ENCODE assay signal across 8 mouse cellular contexts in the genomic region with DNA sequence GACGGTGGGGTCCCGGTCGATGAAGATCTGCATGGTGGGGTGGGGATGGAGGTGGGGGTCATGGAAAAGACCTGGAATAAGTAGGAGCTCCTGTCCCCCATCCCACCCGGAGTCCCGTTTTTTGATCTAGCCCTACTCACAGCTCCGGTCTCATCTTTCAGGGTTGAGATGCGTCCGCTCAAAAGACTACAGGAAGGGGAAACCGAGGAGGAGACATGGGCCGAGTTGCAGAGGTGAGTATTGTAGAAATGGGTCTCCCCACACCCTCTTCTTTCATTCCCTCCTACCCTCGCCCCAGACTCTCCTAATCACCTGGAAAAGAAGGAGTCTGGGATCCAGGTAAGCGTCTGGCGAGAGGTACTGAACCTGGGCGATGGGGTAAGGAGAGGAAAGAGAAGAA. TPM values are rescaled to one million over a fixed set of nuclear protein-coding genes. Genes with fewer than 3 reads are reported as not detected.
A peak's percentile ranks its signal among the peaks of the same experiment; 100 is the strongest.
DNase-seq lines count a peak whose midpoint lies in the region; ATAC-seq and TF ChIP-seq lines count a peak whose summit lies in the region.

No protein-coding gene starts in this region.

- peaks cover 36% of the 10 kb centered on the region for H3K27me3 ChIP-seq in forebrain, embryonic 13.5 days
- H3K27me3 ChIP-seq in liver, embryonic 13.5 days, result 0 out of 2 replicates have a peak, but pooled peaks cover 7% of the 10 kb centered on the region

- H3K4me3 ChIP-seq in gastrocnemius, adult 2 months, result peak overlapping the region; percentile 87
- peak overlapping the region; percentile 73 for H3K4me3 ChIP-seq in forebrain, embryonic 13.5 days
- H3K4me3 ChIP-seq in liver, embryonic 13.5 days (replicated peaks), result peak overlapping the region; percentile 76

- no peaks in the 10 kb centered on the region; the same call in 1 of the 2 replicates for H3K9me3 ChIP-seq in forebrain, embryonic 13.5 days (replicated peaks)
- H3K9me3 ChIP-seq in liver, embryonic 13.5 days (replicated peaks), result no peaks in the 10 kb centered on the region

- TF ChIP-seq CTCF in gastrocnemius, adult 2 months (IDR thresholded peaks at IDR 0.05), result no peak

- H3K4me2 ChIP-seq in forebrain, embryonic 13.5 days, result peak overlapping the region; percentile 65
- peak overlapping the region; percentile 92 for H3K4me2 ChIP-seq in liver, embryonic 13.5 days

- ATAC-seq in forebrain, embryonic 13.5 days, result peak; percentile 6; the same call in 1 of the 2 replicates
- no peak for ATAC-seq in liver, embryonic 13.5 days (ENCODE audit: low read depth)

- intact Hi-C loops in gastrocnemius, adult 2 months (cut with DNase I), result loop anchor here (2.0 kb wide), 1 partner anchor 18 kb away; the partner anchor contains the start of gene Ltbp4
- intact Hi-C loops in gastrocnemius, postnatal 14 days (cut with DNase I; ENCODE audit: low total_unique reads), result no loop called here

- WGBS in forebrain, embryonic 13.5 days, result 8% methylated on average over 12 of the region's 14 CpGs
- WGBS in liver, embryonic 13.5 days (ENCODE audit: insufficient replicate concordance), result 11% methylated on average over 14 of the region's 14 CpGs

- H3K4me1 ChIP-seq in forebrain, embryonic 13.5 days, result peaks cover 30% of the 10 kb centered on the region
- peaks cover 44% of the 10 kb centered on the region for H3K4me1 ChIP-seq in liver, embryonic 13.5 days (replicated peaks)

- H3K9ac ChIP-seq in forebrain, embryonic 13.5 days, result peak overlapping the region; percentile 86
- peak overlapping the region; percentile 81 for H3K9ac ChIP-seq in liver, embryonic 13.5 days

- no peak for DNase-seq in gastrocnemius, adult 2 months
- DNase-seq in gastrocnemius, postnatal 14 days, result no peak
- peak; percentile 22 for DNase-seq in 416B (ENCODE audit: low read depth)
- DNase-seq in liver, embryonic 13.5 days, result no peak
- no peak for DNase-seq in urinary bladder, postnatal 10 days (ENCODE audit: low spot score)
- no peak for DNase-seq in right cerebral cortex, adult 18-20 months
- no peak for DNase-seq in layer of hippocampus, postnatal 14 days (ENCODE audit: low spot score in 2 of 2)

- peak overlapping the region; percentile 79 for H3K27ac ChIP-seq in gastrocnemius, adult 2 months
- H3K27ac ChIP-seq in forebrain, embryonic 13.5 days, result peak overlapping the region; percentile 61
- peak overlapping the region; percentile 85 for H3K27ac ChIP-seq in liver, embryonic 13.5 days

- peaks cover 37% of the 10 kb centered on the region for H3K36me3 ChIP-seq in forebrain, embryonic 13.5 days (ENCODE audit: poor library complexity, severe bottlenecking)
- peaks cover 22% of the 10 kb centered on the region for H3K36me3 ChIP-seq in liver, embryonic 13.5 days

RNA-seq across cellular contexts. Expression of gene Shkbp1, which starts 0.6 kb away (rescaled TPM):
- total RNA-seq in gastrocnemius, adult 2 months (2021), result 1 to 10 TPM; 2.3 to 2.8 TPM
- 1 to 10 TPM; 3.5 to 5.3 TPM for total RNA-seq in gastrocnemius, postnatal 14 days (2021)
- 85.4 and 89.3 TPM in 2 replicates for polyA plus RNA-seq in forebrain, embryonic 13.5 days (2015; fragmentation: Nextera tagmentation; extraction: Ambion mirVana)
- polyA plus RNA-seq in liver, embryonic 13.5 days (2015; fragmentation: Nextera tagmentation; extraction: Ambion mirVana), result 23.1 and 25.0 TPM in 2 replicates
- total RNA-seq in layer of hippocampus, postnatal 14 days (2021), result 10 to 100 TPM; 24.7 to 26.2 TPM

RNA-seq across cellular contexts. Expression of gene Gm20479, which starts 2.0 kb away (rescaled TPM):
- total RNA-seq in gastrocnemius, adult 2 months (2021), result not detected
- under 1 TPM in 1 of 2 experiments, not detected in 1; 0.90 TPM for total RNA-seq in gastrocnemius, postnatal 14 days (2021)
- polyA plus RNA-seq in forebrain, embryonic 13.5 days (2015; fragmentation: Nextera tagmentation; extraction: Ambion mirVana), result 0.62 TPM in 1 of 2 replicates, not detected in the other
- 0.50 TPM in 1 of 2 replicates, not detected in the other for polyA plus RNA-seq in liver, embryonic 13.5 days (2015; fragmentation: Nextera tagmentation; extraction: Ambion mirVana)
- not detected for total RNA-seq in layer of hippocampus, postnatal 14 days (2021)

RNA-seq across cellular contexts. Expression of gene Ltbp4, which starts 17.8 kb away (rescaled TPM):
- total RNA-seq in gastrocnemius, adult 2 months (2021), result 10 to 100 TPM; 48.0 to 81.2 TPM
- 100 to 1,000 TPM; 122 to 151 TPM for total RNA-seq in gastrocnemius, postnatal 14 days (2021)
- polyA plus RNA-seq in forebrain, embryonic 13.5 days (2015; fragmentation: Nextera tagmentation; extraction: Ambion mirVana), result 10.5 and 13.4 TPM in 2 replicates
- polyA plus RNA-seq in liver, embryonic 13.5 days (2015; fragmentation: Nextera tagmentation; extraction: Ambion mirVana), result 3.6 and 3.9 TPM in 2 replicates
- 10 to 100 TPM; 55.0 to 55.3 TPM for total RNA-seq in layer of hippocampus, postnatal 14 days (2021)

Comparison
In these comparisons a context has a peak if more than half of its experiments do, and no peak if none do; other contexts are left out.
1. RNA of gene Shkbp1, which starts 0.6 kb away (total RNA-seq): 24.7 to 26.2 TPM in layer of hippocampus, postnatal 14 days; 3.5 to 5.3 TPM in gastrocnemius, postnatal 14 days and 2.3 to 2.8 TPM in gastrocnemius, adult 2 months; every median in the first group is over 4 times any median in the second.
2. Peak in every context shown above with its lines, with median percentiles within 50 percentile points of each other: H3K27ac ChIP-seq and H3K4me3 ChIP-seq.